Mouse (Mus musculus) lung, adult 2 months (tissue): Measurements from ENCODE around the gene Nalcn.

Source experiments
- CTCF ChIP-seq: fragments of 200-500 bp; IDR thresholded peaks from 2 replicates; pipeline ENCODE4 v1.5.1; 2011; ENCODE audit warnings: mild to moderate bottlenecking, low read length, control low read depth; ENCODE audit not compliant: insufficient read depth
- POLR2A ChIP-seq: fragments of 200-500 bp; IDR thresholded peaks from 2 replicates; pipeline ENCODE4 v1.6.1; 2011; ENCODE audit warnings: low read depth, mild to moderate bottlenecking, control low read depth, low read length, borderline replicate concordance; ENCODE audit errors: extremely low read depth

DNA sequence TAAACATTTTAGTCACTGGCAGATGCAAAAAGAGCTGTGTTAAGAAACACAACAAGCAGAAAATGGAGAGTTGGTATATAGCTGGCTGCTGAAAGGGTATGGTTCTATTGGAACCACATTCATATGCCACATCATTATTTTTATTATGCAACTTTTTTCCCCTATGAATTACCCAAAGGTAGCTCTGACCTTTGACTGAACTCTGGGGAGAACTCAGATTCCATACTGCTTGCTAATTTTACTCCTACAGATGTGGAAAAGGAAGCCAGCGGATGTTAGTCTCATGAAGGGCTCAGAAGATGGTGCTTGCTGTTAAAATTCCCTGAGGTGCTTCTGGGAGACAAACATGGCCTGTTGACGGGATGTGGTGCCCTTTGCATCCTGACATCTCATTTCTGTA, 389.9 kb downstream of the Nalcn start:
- no peak for TF ChIP-seq CTCF
- no peak for TF ChIP-seq POLR2A
